Mouse (Mus musculus): ENCODE results near the gene Nek8. TPM values are rescaled to one million over a fixed set of nuclear protein-coding genes. Genes with fewer than 3 reads are reported as not detected.
A peak's percentile ranks its signal among the peaks of the same experiment; 100 is the strongest.
"Not testable (repeated sequence)": the region's sequence is repeated elsewhere in the genome, so short reads cannot be mapped to it uniquely, and the experiment has no call there.

Gene Nek8
- total RNA-seq, 1 experiment from 2014 or later, result 14.1 TPM

DNA sequence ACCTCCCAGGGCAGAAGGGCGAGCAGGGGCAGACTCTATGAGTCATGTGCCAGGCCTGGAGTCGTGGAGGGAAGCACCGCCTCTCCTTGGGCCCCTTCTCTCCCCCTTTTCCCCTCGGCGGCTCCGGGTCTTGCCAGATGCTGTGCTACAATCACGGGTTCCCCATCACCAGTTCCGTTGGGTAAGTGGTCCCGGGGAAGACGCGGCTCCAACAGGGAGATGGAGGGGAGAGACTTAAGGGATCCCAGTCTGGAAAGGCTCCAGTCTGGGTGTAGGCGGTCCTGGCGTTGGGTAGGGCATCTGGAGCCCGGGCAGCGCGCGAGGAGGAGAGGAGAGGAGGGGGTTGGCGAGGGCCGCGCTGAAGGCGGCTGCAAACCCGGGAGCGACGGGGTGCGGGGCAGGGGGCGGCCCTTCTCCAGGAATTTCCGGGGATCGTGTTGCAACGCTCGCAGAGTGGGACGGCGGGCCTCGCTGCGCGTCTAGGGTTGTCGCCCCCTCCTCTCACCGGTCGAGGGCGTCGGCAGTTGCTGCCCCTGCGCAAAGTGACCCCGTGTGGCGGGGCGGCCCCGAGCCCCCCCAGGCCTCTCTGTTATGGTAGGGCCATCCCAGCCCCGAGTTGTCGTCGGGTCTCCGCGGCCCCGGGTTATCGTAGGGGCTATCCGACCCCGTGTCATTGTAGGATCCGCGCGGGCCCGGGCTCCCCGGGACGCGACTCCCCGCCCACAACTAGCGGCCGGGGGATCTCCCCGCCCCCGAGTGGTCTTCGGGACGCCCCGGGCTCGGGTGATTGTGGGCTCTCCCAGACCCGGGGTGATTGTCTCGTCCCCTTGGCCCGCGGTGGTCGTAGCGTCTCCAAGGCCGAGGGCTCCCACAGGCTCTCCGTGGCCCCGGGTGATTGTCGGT lies 12.1 kb upstream of the Nek8 start, which contains the start of gene Rab34:
Gene Rab34 (plus strand): TSS at position 100 of the 903 bp plus-strand sequence.
- no peak for ATAC-seq (ENCODE audit: extremely low read depth, insufficient number of reproducible peaks, low FRiP score, poor library complexity, severe bottlenecking)

DNA sequence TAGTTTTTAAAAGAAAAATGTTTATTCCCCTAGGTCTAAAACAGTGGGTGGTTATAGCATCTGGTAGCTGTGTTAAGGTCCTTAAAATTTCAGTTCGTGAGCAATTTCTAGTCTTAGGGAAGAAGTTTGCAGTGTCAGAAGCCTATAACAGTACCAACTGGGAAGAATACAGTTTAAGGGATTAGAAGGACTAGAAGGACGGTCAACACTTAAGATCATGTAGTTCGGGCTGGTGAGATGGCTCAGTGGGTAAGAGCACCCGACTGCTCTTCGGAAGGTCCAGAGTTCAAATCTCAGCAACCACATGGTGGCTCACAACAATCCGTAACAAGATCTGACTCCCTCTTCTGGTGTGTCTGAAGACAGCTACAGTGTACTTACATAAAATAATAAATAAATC lies 8.2 kb upstream of the Nek8 start:
- ATAC-seq (ENCODE audit: extremely low read depth, insufficient number of reproducible peaks, low FRiP score, poor library complexity, severe bottlenecking), result not testable (repeated sequence)

DNA sequence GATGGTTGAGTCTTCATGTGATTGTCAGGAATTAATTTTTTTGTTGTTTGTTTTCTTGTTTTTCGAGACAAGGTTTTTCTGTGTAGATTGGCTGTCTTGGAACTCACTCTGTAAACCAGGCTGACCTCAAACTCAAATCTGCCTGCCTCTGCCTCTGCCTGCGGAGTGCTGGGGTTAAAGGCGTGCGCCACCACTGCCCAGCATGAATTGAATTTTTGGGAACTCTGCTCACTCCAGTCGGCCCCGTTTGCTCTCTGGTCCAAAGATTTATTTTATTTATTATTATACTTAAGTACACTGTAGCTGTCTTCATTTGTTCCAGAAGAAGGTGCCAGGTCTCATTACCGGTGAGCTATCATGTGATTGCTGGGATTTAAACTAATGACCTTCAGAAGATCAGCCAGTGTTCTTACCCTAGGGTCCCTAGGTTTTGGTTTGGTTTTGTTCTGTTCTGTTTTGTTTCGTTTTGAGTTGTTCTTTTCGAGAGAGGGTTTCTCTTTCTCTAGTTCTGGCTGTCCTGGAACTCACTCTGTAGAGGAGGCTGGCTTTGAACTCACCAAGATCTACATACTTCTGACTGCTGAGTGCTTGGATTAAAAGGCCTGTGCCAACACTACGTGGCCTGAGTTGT lies 7.5 kb upstream of the Nek8 start:
- no peak for ATAC-seq (ENCODE audit: extremely low read depth, insufficient number of reproducible peaks, low FRiP score, poor library complexity, severe bottlenecking)

DNA sequence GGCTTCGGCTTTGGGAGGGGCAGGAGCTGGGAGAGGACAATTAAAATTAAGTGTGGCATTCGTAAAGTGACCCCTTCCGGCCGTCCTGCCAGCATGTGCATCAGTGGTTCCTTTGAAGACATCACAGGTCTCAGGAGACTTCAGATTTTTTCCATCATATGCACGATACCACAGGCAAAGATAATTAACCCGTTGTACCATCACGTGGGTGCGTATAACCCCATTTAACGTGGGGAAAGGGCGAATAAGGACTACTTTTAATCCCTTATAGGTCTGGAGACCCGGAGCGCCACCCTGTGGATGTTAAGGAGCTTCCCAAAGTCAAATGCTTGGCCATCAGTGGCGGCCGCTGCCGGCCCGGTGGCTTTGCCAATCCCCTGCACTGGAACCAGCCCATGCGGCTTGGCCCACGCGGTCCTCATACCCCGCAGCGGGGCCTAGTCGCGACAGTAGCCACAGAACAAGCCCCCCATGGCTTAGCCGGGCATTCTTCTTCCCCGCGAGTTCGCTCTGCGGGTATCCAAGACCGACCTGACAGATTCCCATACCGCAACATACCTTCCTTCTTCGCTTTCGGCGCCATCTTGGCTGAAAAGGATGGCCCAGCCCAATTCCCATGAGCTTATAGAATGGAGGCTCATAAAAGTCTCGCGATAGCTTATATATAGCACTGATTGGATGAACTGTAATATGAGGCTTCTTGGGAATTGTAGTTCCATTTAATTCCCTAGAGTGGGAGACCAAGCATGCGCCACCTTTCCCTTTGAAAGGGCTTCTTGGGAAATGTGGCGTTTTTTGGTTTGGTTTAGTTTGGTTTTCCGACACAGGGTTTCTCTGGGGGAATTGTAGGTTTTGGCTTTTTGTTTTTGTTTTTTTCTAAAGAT lies 6.7 kb upstream of the Nek8 start, which contains the start of gene Rpl23a:
Gene Rpl23a (minus strand): TSS at position 624 of the 884 bp plus-strand sequence.
- peak; percentile 96 for ATAC-seq (ENCODE audit: extremely low read depth, insufficient number of reproducible peaks, low FRiP score, poor library complexity, severe bottlenecking)

DNA sequence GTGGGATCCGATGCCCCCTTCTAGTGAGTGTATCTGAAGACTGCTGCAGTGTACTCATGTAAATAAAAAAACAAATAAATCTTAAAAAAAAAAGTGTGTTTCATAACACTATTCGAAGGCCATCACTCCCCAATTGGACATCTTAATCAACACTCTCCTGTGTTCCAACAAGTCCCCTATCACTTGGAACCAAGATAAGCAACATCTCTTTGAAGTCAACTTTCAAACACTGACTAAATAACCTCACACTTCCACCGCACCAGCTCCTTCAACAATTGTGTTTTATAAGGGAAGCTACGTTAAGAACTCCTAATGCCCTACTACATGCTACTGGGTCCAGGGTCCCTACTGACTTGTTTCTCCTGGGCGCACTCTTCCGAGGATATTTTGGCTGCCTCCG lies 6.0 kb upstream of the Nek8 start:
- ATAC-seq (ENCODE audit: extremely low read depth, insufficient number of reproducible peaks, low FRiP score, poor library complexity, severe bottlenecking), result no peak

DNA sequence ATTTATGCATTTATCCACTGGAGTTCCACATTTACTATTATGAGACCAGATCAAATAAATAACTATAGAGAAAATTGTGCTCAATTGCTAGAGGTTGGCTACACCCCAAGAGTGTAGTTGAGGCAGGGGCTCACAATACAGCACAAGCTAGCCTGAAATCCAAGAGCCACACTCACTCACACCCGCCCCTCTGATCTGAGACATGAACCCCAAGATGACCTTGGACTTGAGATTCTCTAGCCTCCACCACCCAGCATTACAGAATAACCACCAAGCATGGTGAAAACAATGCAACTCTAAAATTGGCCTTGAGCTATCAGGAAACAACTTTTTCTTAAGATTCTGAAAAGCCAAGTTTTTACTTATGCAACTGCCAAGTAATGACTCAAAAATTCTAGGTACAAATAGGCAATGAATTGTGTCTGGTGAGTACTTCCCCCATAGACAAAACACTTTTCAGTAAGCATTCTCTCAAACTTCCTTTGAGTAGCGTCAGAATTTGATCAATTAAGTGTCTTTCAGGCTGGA lies 5.4 kb upstream of the Nek8 start:
- no peak for ATAC-seq (ENCODE audit: extremely low read depth, insufficient number of reproducible peaks, low FRiP score, poor library complexity, severe bottlenecking)

DNA sequence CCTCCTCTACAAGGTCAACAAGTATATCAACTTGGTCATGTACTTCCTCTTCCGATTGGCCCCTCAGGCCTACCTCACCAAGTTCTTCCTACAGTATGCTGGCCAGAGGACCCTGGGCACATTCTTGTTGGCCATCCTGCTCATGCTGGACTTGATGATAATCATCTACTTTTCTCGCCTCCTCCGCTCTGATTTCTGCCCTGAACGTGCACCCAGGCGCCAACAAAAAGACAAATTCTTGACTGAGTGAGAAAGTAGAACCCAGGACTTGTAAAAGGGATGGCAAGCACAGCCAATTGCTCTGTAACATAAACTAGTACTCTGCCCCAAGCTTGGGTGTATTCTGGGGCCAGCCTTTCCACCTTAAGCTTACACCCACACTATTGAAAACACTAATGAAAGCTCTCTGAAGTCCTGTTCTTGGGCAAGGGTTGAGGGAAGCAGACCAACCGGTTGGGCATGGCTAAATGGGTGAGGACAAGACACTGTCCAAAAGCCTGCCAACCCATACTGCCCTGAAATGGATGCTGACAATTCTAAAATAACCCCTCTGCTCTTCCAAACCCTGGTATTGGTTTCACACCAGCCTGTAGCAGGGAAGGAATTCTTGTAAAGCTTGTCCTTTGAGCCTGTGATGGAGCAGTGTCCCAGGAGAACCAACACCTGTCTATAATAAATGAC lies 3.7 kb upstream of the Nek8 start:
- no peak for ATAC-seq (ENCODE audit: extremely low read depth, insufficient number of reproducible peaks, low FRiP score, poor library complexity, severe bottlenecking)

DNA sequence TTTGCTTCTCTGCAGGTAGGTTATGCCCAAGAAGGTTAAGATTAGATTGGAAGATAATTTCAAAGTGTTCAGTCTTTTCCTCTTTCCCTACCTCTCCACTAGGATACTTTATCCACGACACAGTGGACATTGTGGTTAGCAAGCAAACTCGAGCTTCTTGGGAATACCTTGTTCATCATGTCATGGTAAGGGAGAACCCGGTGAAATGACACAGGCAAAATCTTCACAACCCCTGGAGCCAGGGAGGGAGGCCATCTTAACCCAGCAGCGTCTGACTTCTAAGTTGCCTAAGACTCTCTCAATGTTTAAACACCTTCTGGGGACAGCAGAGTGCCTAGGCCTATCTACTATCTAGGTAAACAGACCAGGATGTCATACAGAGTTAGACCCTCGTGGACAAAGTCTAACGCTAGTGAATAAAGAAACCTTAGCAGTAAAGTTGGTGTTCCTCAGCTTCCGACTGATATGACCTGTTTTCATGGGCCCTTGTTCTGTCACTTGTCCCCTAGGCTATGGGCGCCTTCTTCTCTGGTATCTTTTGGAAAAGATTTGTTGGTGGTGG lies 3.0 kb upstream of the Nek8 start:
- ATAC-seq (ENCODE audit: extremely low read depth, insufficient number of reproducible peaks, low FRiP score, poor library complexity, severe bottlenecking), result no peak

DNA sequence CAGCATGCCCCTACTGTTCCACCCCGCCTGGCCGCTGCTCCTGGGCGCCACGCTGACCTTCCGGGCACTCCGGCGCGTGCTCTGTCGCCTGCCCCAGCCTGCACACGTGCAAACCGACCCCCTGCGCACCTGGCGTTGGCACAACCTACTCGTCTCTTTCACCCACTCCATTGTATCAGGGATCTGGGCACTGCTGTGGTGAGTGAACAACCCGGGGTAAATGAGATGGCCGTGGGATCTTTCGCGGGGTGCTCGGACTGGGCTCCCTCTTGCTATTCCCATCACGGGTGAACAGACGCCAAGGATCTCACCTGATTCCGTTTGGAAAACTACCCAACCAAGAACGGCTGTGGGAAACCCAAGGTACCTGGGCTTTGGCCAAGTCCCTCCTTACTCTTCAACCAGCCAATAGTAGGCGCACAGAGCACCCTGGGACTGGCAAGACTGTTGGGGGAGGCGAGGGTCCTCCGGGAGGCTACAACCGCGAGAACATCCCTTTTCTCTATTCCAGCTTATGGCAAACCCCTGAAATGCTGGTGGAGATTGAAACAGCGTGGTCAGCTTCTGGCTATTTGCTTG lies 2.5 kb upstream of the Nek8 start:
- no peak for ATAC-seq (ENCODE audit: extremely low read depth, insufficient number of reproducible peaks, low FRiP score, poor library complexity, severe bottlenecking)

DNA sequence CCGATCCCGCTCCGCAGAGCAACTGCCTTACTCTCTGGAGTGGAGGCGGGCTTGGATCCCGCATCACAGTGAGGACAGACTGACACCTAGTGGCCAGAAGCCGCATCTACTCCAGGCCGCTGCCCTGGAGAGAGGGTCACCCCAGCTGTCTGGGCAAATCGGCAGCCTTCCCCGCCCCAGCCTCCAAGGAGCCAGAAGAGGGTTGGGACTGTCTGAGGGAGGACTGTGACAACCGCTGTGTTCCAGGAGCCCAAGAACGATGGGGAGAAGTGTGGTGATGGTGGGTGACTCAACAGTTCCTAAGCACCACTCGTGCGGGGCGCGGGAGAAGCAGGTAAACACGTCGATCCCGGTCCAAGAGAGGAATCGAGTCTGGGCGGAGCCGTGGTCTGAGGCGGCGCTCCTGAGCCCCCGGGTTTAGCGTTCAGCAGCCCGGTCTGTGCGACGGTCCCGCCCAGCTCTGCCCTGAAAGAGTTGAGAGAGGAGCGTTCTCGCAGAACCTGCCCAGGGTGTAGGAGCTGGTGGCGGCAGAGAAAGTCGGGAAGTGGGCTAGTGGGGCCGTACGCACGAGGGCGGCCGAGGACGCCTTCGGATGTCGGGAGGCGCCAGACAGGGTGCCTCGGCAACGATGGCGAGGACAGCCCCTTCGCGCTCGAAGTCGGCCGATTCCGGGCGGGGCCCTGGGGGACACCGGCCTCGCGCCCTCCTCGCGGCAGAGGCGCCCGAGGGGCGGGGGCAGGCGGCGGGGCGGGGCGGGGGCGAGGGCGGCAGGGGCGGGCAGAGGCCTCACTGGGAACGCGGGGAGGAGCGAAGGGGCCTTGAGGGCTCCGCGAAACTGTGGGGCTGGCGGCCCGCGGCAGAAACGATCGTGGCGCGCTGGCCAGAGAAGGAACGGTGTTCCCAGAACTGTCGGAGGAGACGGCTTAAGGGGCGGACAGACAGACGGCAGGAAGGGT lies 1.7 kb upstream of the Nek8 start:
- peak; percentile 83 for ATAC-seq (ENCODE audit: extremely low read depth, insufficient number of reproducible peaks, low FRiP score, poor library complexity, severe bottlenecking)

DNA sequence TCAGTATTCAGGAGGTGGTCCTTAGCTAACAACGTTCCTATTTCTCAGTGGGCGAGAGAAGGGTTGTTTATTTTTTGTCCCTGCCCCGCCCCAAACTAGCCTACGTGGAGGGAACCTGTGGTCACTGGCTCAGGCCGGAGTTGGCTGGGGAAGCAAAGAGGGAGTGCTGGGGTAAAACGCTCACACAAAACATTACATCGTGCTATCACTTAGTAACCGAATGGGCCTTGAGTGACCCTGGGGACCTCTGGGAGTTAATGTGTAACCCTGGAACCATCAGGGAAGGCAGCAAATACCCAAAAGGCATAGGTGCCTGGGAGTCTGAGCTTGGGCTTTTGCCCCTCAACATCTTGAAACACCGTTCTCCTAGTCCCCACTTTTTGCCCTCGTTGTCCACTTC lies 962 bp upstream of the Nek8 start:
- no peak for ATAC-seq (ENCODE audit: extremely low read depth, insufficient number of reproducible peaks, low FRiP score, poor library complexity, severe bottlenecking)

DNA sequence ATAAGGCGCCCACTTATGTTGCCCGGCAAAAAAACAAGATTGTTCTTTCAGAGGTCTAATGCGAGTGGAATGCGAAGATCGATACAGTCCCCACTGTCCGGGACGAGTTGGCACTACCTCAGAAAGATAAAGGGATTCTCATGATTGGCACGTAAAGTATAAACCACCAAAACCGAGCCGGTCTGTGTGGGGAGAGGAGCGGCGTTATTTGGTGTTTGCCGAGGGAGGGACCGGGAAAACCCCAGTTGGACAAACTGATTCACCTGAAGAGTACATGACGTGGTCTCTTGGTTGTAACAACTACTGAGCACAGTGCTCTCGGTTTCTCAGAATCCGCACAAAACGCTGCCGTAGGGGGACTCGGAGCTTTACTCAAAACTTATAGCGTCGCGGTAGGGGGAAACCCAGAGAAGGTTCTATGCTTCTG lies 443 bp upstream of the Nek8 start:
- ATAC-seq (ENCODE audit: extremely low read depth, insufficient number of reproducible peaks, low FRiP score, poor library complexity, severe bottlenecking), result no peak

DNA sequence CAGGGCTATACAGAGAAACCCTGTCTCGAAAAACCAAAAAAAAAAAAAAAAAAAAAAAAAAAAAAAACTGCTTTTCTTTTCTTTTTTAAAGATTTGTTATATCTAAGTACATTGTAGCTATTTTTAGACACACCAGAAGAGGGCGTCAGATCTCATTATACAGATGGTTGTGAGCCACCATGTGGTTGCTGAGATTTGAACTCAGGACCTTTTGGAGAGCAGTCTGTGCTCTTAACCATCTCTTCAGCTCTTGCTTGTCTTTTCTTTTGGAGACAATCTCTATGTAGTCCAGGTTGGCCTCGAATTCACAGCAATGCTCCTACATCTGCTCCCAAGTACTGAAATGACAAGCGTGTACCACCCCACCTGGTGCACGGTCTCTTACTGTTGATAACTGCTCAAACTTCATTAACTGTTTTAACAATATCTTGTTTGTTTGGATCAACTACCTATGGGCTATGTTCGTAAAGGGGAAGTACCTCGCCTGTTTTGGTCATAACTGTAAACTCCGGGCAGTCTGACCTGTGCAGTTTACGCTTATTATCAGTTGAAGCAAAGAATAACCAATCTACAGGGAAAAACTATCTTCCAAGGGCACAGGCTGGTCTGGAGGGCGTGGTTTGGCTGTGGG lies 589 bp downstream of the Nek8 start:
- ATAC-seq (ENCODE audit: extremely low read depth, insufficient number of reproducible peaks, low FRiP score, poor library complexity, severe bottlenecking), result no peak

DNA sequence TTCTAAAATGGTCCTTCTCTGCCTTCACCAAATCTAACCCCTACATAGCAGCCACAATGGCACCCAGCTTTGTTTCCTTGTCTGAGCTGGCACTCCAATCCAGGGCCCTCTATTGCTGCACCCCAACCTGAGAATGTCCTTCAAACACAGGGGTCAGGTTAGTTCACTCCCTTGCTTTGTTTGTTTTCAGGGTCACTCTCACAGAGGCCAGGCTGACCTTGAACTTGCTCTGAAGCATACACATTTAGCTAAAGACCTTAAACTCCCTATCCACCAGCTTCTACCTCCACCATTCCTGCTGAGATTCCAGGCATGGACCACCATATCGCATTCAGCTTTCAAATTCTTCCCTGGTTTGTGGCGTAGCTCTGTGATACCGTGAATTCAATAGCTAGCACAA lies 2.0 kb downstream of the Nek8 start:
- ATAC-seq (ENCODE audit: extremely low read depth, insufficient number of reproducible peaks, low FRiP score, poor library complexity, severe bottlenecking), result no peak

DNA sequence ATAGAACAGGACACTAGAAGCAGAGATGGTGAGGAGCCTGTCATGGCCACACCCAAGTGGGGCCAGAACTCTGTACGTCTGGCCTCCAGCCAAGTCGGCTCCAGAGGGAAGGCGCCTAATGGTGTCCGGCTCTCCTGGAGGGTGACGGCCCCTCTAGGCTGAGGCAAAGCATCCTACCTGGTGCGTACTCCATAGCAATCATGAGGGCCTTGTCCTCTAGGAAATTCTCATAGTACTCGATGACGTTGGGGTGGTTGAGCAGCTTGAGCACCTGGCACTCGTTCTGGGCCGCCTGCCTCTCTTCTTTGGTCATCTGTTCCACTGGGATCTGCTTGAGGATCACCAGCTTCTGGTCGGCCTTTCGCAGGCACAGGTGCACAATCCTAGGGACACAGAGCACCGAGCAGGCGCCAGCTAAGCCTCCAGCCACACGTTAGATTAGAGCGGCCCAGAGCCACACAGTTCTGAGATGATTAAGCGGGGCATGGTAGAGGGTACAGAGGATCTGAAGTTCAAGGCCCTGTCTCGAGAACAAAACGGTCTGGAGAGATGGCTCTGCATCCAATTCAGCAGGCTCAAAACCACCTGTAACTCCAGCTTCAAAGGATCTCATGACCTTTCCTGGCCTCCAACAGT lies 3.6 kb downstream of the Nek8 start:
- no peak for ATAC-seq (ENCODE audit: extremely low read depth, insufficient number of reproducible peaks, low FRiP score, poor library complexity, severe bottlenecking)
